Mouse (Mus musculus): Measurements from ENCODE around the gene Ryr2. TPM values are rescaled to one million over a fixed set of nuclear protein-coding genes. Genes with fewer than 3 reads are reported as not detected.
A peak's percentile ranks its signal among the peaks of the same experiment; 100 is the strongest.
"Not testable (repeated sequence)": the region's sequence is repeated elsewhere in the genome, so short reads cannot be mapped to it uniquely, and the experiment has no call there.

The Ryr2 gene
- total RNA-seq, 1 experiment from 2014 or later: 15.3 TPM

GRCm38 (mm10) chr13:11879037-11879436 lies 227.7 kb downstream of the Ryr2 start:
- DNase-seq: no peak

- peak; percentile 47 for DNase-seq
Measured at GRCm38 (mm10) chr13:11874852-11875251, 231.9 kb downstream of the Ryr2 start.

GRCm38 (mm10) chr13:11869971-11870370 lies 236.8 kb downstream of the Ryr2 start:
- DNase-seq: no peak

GRCm38 (mm10) chr13:11869486-11869885 lies 237.3 kb downstream of the Ryr2 start:
- DNase-seq: no peak

GRCm38 (mm10) chr13:11868979-11869378 lies 237.8 kb downstream of the Ryr2 start:
- no peak for DNase-seq

GRCm38 (mm10) chr13:11868056-11868455 lies 238.7 kb downstream of the Ryr2 start:
- no peak for DNase-seq

GRCm38 (mm10) chr13:11865261-11865660 lies 241.5 kb downstream of the Ryr2 start:
- peak; percentile 8 for DNase-seq

- DNase-seq: no peak
Measured at GRCm38 (mm10) chr13:11851691-11852090, 255.1 kb downstream of the Ryr2 start.

GRCm38 (mm10) chr13:11843889-11844288 lies 262.9 kb downstream of the Ryr2 start:
- DNase-seq: no peak

- DNase-seq: no peak
Measured at GRCm38 (mm10) chr13:11837870-11838269, 268.9 kb downstream of the Ryr2 start.

- DNase-seq: no peak
Measured at GRCm38 (mm10) chr13:11837152-11837551, 269.6 kb downstream of the Ryr2 start.

GRCm38 (mm10) chr13:11836304-11837078 lies 270.3 kb downstream of the Ryr2 start:
- DNase-seq: no peak

- no peak for DNase-seq
Measured at GRCm38 (mm10) chr13:11831210-11831609, 275.5 kb downstream of the Ryr2 start.

GRCm38 (mm10) chr13:11825563-11826226 lies 281.1 kb downstream of the Ryr2 start:
- no peak for DNase-seq

GRCm38 (mm10) chr13:11818723-11819122 lies 288.0 kb downstream of the Ryr2 start:
- no peak for DNase-seq

GRCm38 (mm10) chr13:11809365-11809764 lies 297.4 kb downstream of the Ryr2 start:
- DNase-seq: not testable (repeated sequence)

- DNase-seq: no peak
Measured at GRCm38 (mm10) chr13:11792536-11792935, 314.2 kb downstream of the Ryr2 start.

GRCm38 (mm10) chr13:11790536-11790935 lies 316.2 kb downstream of the Ryr2 start:
- no peak for DNase-seq

GRCm38 (mm10) chr13:11782411-11783155 lies 324.2 kb downstream of the Ryr2 start:
- DNase-seq: no peak

- DNase-seq: peak; percentile 16
Measured at GRCm38 (mm10) chr13:11781065-11781464, 325.7 kb downstream of the Ryr2 start.

- no peak for DNase-seq
Measured at GRCm38 (mm10) chr13:11777726-11778125, 329.0 kb downstream of the Ryr2 start.

GRCm38 (mm10) chr13:11772173-11772572 lies 334.6 kb downstream of the Ryr2 start:
- DNase-seq: no peak

GRCm38 (mm10) chr13:11766899-11767298 lies 339.8 kb downstream of the Ryr2 start:
- no peak for DNase-seq

Measured in adrenal gland, postnatal 14 days (tissue).